Mouse (Mus musculus): ENCODE measurements around the gene Slc2a9.
A peak's percentile ranks its signal among the peaks of the same experiment; 100 is the strongest.

The Slc2a9 gene

GRCm38 (mm10) chr5:38466569-38467110 lies 36.3 kb downstream of the Slc2a9 start:
- DNase-seq: no peak

- DNase-seq: no peak
These were observed 41.7 kb downstream of the Slc2a9 start for GRCm38 (mm10) chr5:38461261-38461660.

GRCm38 (mm10) chr5:38450936-38451335 lies 52.0 kb downstream of the Slc2a9 start:
- DNase-seq: no peak

- no peak for DNase-seq
These were observed 53.3 kb downstream of the Slc2a9 start for GRCm38 (mm10) chr5:38449607-38450006.

GRCm38 (mm10) chr5:38448121-38448520 lies 54.8 kb downstream of the Slc2a9 start:
- no peak for DNase-seq

- DNase-seq: no peak
These were observed 56.5 kb downstream of the Slc2a9 start for GRCm38 (mm10) chr5:38446316-38446975.

- no peak for DNase-seq
These were observed 61.7 kb downstream of the Slc2a9 start for GRCm38 (mm10) chr5:38441088-38441839.

GRCm38 (mm10) chr5:38440252-38441005 lies 62.5 kb downstream of the Slc2a9 start:
- DNase-seq: no peak

- DNase-seq: no peak
These were observed 66.3 kb downstream of the Slc2a9 start for GRCm38 (mm10) chr5:38436681-38437080.

- DNase-seq: no peak
These were observed 68.1 kb downstream of the Slc2a9 start for GRCm38 (mm10) chr5:38434875-38435274.

GRCm38 (mm10) chr5:38431201-38431600 lies 71.7 kb downstream of the Slc2a9 start:
- no peak for DNase-seq

- DNase-seq: no peak
These were observed 73.8 kb downstream of the Slc2a9 start for GRCm38 (mm10) chr5:38429106-38429505.

- no peak for DNase-seq
These were observed 75.2 kb downstream of the Slc2a9 start for GRCm38 (mm10) chr5:38427757-38428156.

GRCm38 (mm10) chr5:38425569-38425968 lies 77.4 kb downstream of the Slc2a9 start:
- DNase-seq: no peak

GRCm38 (mm10) chr5:38422426-38422825 lies 80.5 kb downstream of the Slc2a9 start:
- DNase-seq: no peak

GRCm38 (mm10) chr5:38418799-38419198 lies 84.1 kb downstream of the Slc2a9 start:
- DNase-seq: no peak

- DNase-seq: no peak
These were observed 99.3 kb downstream of the Slc2a9 start for GRCm38 (mm10) chr5:38403612-38404011.

GRCm38 (mm10) chr5:38402288-38402687 lies 100.7 kb downstream of the Slc2a9 start:
- DNase-seq: peak in 1 of 2 experiments; percentile 3

- no peak for DNase-seq
These were observed 114.1 kb downstream of the Slc2a9 start for GRCm38 (mm10) chr5:38388857-38389256.

- DNase-seq: no peak
These were observed 114.5 kb downstream of the Slc2a9 start for GRCm38 (mm10) chr5:38388420-38388823.

GRCm38 (mm10) chr5:38379970-38380369 lies 123.0 kb downstream of the Slc2a9 start:
- no peak for DNase-seq

GRCm38 (mm10) chr5:38372369-38372768 lies 130.6 kb downstream of the Slc2a9 start:
- DNase-seq: no peak

- no peak for DNase-seq
These were observed 131.6 kb downstream of the Slc2a9 start for GRCm38 (mm10) chr5:38371308-38371707.
